Mouse (Mus musculus): ENCODE data around the gene Kmt5c.

Kmt5c gene

GRCm38 (mm10) chr7:4739544-4740275 lies at the start of gene Kmt5c:
Gene Kmt5c, plus strand, starts transcription at chr7:4740115.
- peak; percentile 100 for DNase-seq

- no peak for DNase-seq
Measured at GRCm38 (mm10) chr7:4690387-4690786, 49.5 kb upstream of the Kmt5c start, which contains the start of gene Brsk1. Gene Brsk1, plus strand, starts transcription at chr7:4690604.

GRCm38 (mm10) chr7:4690951-4691653 lies 48.8 kb upstream of the Kmt5c start:
- no peak for DNase-seq

- no peak for DNase-seq
Measured at GRCm38 (mm10) chr7:4693004-4693403, 46.9 kb upstream of the Kmt5c start.

GRCm38 (mm10) chr7:4702334-4702733 lies 37.6 kb upstream of the Kmt5c start:
- no peak for DNase-seq

GRCm38 (mm10) chr7:4703195-4703594 lies 36.7 kb upstream of the Kmt5c start:
- DNase-seq, result no peak

- DNase-seq, result peak; percentile 50
Measured at GRCm38 (mm10) chr7:4705098-4705497, 34.8 kb upstream of the Kmt5c start.

GRCm38 (mm10) chr7:4712594-4712993 lies 27.3 kb upstream of the Kmt5c start:
- no peak for DNase-seq

GRCm38 (mm10) chr7:4716955-4717354 lies 23.0 kb upstream of the Kmt5c start:
- no peak for DNase-seq

GRCm38 (mm10) chr7:4719276-4719675 lies 20.6 kb upstream of the Kmt5c start:
- no peak for DNase-seq

GRCm38 (mm10) chr7:4723508-4723907 lies 16.4 kb upstream of the Kmt5c start:
- no peak for DNase-seq

- no peak for DNase-seq
Measured at GRCm38 (mm10) chr7:4724359-4724758, 15.6 kb upstream of the Kmt5c start.

GRCm38 (mm10) chr7:4725169-4725568 lies 14.7 kb upstream of the Kmt5c start, which contains the start of gene Tmem150b:
Gene Tmem150b, minus strand, starts transcription at chr7:4725249.
- no peak for DNase-seq

GRCm38 (mm10) chr7:4731090-4731489 lies 8.8 kb upstream of the Kmt5c start:
- DNase-seq, result no peak

GRCm38 (mm10) chr7:4732968-4733392 lies 6.9 kb upstream of the Kmt5c start:
- DNase-seq, result peak; percentile 70

GRCm38 (mm10) chr7:4739041-4739543 lies 823 bp upstream of the Kmt5c start:
- DNase-seq, result no peak

GRCm38 (mm10) chr7:4740309-4740727 lies 403 bp downstream of the Kmt5c start:
- no peak for DNase-seq

- DNase-seq, result peak; percentile 88
Measured at GRCm38 (mm10) chr7:4741151-4741550, 1.2 kb downstream of the Kmt5c start.

- DNase-seq, result no peak
Measured at GRCm38 (mm10) chr7:4741672-4742481, 2.0 kb downstream of the Kmt5c start.

- DNase-seq, result no peak
Measured at GRCm38 (mm10) chr7:4742482-4742819, 2.5 kb downstream of the Kmt5c start.

- no peak for DNase-seq
Measured at GRCm38 (mm10) chr7:4743354-4743753, 3.4 kb downstream of the Kmt5c start.

GRCm38 (mm10) chr7:4744886-4745285 lies 5.0 kb downstream of the Kmt5c start:
- DNase-seq, result no peak

GRCm38 (mm10) chr7:4746326-4746980 lies 6.5 kb downstream of the Kmt5c start:
- no peak for DNase-seq

Measured in kidney, adult 9 months (tissue).